Mouse (Mus musculus): ENCODE data around the gene Plcg1. TPM values are rescaled to one million over a fixed set of nuclear protein-coding genes. Genes with fewer than 3 reads are reported as not detected.

Plcg1 gene
- polyA plus RNA-seq, 1 experiment: 78.5 TPM

DNA sequence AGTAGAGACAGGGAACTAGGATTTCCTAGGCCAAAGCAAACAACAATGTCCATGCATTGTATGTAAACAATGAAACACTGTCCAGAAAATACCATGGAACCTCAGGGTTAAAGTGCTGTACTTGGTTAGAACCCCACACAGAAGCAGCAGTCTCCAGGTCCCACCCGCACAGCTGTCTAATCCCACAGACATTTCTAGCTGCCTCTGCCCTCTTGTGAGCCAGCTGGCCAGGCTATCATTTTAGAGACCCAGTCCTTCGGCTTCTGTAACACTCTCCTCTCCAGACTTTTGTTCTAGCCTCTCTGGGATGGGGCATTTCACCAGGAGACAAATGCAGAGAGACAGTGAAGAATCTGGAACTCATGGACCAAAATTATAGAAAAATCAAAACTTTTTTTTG lies 46.9 kb downstream of the Plcg1 start:
- Histone ChIP-seq H3K4me1 (ENCODE audit: control insufficient read depth, insufficient read depth, low read length) (no peaks in the 10 kb centered on the region; the same call in 1 of the 2 replicates), H3K27ac (ENCODE audit: insufficient read depth, low read length) (no peak overlapping the region), H3K4me3 (ENCODE audit: insufficient read depth, low read length) (no peak overlapping the region)
- TF ChIP-seq CTCF (IDR thresholded peaks at IDR 0.05; ENCODE audit: extremely low read depth, insufficient read depth, low read length): no peak

DNA sequence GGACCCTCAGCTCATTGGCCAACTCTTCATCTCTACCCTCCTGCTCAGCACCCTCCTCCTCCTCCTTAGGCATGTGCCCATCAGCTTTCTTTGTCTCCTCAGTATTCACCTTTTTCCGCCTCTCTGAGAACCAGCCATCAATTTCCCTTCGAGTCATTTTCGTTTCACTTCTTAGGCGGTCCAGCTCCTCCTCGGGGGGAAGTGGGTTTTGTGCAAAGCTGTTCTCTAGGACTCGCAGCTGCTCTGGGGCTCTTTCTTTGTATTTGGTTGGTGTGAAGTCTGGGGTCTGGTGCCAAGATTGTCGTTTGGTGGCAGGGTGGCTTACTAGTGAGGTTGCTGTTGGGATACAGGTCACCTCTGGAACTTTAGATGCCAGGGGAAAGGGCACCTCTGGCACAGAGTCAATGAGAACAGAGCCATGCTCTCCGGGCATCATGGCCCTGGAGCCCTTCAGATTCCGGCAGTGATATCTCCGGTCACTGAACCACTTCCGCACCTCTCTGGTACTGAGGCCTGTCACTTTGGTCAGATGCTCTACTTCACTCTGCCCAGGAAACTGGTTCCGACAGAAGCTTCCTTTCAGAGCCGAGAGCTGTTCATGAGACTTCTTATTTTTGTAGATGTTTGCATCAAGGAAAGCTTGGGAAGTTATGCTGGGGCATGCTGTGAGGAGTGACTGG lies 49.2 kb downstream of the Plcg1 start:
- Histone ChIP-seq H3K27ac (ENCODE audit: insufficient read depth, low read length) (no peak overlapping the region), H3K4me1 (ENCODE audit: control insufficient read depth, insufficient read depth, low read length) (no peaks in the 10 kb centered on the region; the same call in 1 of the 2 replicates), H3K4me3 (ENCODE audit: insufficient read depth, low read length) (no peak overlapping the region)
- TF ChIP-seq POLR2A (IDR thresholded peaks at IDR 0.05; ENCODE audit: extremely low read depth, insufficient read depth, low read length): no peak
- TF ChIP-seq CTCF (IDR thresholded peaks at IDR 0.05; ENCODE audit: extremely low read depth, insufficient read depth, low read length): no peak

DNA sequence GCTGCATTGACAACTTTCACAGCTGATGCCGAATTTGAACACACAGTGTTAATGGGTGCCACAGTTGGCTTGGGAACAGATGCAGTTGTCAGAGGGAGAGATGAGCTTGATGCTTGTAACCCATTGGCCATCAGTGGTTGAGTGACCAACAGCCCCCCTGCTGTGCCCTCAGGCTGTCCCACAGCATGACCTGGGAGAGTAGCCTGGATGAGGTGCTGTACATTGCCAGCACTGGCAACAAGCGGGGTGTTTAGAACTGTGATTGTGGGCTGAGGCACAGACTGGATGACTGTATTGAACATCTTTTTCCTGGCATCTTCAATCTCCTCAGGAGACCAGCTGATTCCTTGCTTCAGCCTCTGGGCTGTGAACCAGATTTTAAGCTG lies 49.7 kb downstream of the Plcg1 start:
- no peak overlapping the region for H3K4me3 ChIP-seq (ENCODE audit: insufficient read depth, low read length)
- TF ChIP-seq POLR2A (IDR thresholded peaks at IDR 0.05; ENCODE audit: extremely low read depth, insufficient read depth, low read length) (no peak), CTCF (IDR thresholded peaks at IDR 0.05; ENCODE audit: extremely low read depth, insufficient read depth, low read length) (no peak)
- peaks cover 3% of the 10 kb centered on the region; the same call in 1 of the 2 replicates for H3K4me1 ChIP-seq (ENCODE audit: control insufficient read depth, insufficient read depth, low read length)
- no peak overlapping the region for H3K27ac ChIP-seq (ENCODE audit: insufficient read depth, low read length)

DNA sequence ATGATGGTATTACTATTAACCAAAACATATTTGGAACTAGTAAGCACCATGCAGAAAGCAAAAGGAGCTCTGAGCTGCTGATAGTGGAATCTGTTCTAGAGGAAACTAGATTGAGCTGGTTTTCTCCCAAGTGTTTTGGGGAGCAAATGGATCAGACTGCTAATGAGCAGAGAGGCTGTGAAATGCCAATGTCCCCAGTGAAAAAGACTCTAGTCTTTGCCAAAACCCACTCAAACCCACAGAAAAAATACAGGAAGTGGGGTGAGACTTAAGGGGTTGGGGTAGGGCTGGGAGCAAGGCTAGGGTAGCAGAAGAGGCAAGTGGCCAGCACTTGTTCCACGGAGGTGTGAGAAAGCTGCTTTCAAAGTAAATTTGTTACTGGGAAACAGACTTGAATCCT lies 55.2 kb downstream of the Plcg1 start:
- H3K4me1 ChIP-seq (ENCODE audit: control insufficient read depth, insufficient read depth, low read length): peaks cover 10% of the 10 kb centered on the region; the same call in 1 of the 2 replicates
- TF ChIP-seq CTCF (IDR thresholded peaks at IDR 0.05; ENCODE audit: extremely low read depth, insufficient read depth, low read length) (no peak), POLR2A (IDR thresholded peaks at IDR 0.05; ENCODE audit: extremely low read depth, insufficient read depth, low read length) (no peak)
- peak overlapping the region; percentile 91; the same call in 1 of the 2 replicates for H3K27ac ChIP-seq (ENCODE audit: insufficient read depth, low read length)
- no peak overlapping the region for H3K4me3 ChIP-seq (ENCODE audit: insufficient read depth, low read length)

DNA sequence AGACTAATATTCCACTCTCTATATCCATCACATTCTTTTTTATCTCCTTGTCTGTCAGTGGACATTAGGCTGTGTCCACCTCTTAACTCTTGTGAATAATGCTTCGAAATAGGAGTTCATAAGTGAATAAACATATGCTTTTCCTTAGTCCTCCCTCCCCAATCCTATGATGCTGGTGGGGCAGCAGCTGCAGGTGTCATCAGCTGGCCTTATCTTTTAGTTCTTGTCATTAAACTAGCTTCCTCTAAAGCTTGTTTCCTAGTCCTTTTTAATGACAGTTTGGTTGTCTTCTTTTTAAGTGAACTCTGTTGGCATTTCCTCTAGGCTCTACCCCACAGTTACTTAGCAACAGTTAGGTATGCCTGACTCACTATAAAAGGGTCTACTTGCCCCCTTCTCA lies 57.9 kb downstream of the Plcg1 start:
- Histone ChIP-seq H3K27ac (ENCODE audit: insufficient read depth, low read length) (no peak overlapping the region), H3K4me3 (ENCODE audit: insufficient read depth, low read length) (no peak overlapping the region), H3K4me1 (ENCODE audit: control insufficient read depth, insufficient read depth, low read length) (peaks cover 10% of the 10 kb centered on the region; the same call in 1 of the 2 replicates)
- TF ChIP-seq CTCF (IDR thresholded peaks at IDR 0.05; ENCODE audit: extremely low read depth, insufficient read depth, low read length): no peak
- TF ChIP-seq POLR2A (IDR thresholded peaks at IDR 0.05; ENCODE audit: extremely low read depth, insufficient read depth, low read length): no peak

DNA sequence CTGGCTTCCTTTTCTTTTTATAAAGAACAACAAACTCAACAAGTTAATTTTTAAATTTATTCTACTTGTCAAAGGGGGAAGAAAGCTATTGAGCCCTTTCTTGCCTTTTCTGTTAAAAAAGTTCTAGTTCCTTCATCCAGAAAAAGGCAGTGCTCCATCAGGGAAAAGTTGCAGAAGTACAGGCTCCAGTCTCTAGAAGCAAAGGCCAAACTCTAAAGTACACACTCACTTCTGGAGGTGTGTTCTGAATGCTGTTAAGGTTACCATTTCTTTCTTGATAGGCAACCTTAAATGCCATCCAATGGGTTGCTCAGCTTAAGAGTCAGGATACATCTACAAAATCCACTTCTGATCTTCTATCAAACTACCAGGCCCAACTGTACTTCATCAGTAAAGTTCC lies 58.6 kb downstream of the Plcg1 start:
- TF ChIP-seq CTCF (IDR thresholded peaks at IDR 0.05; ENCODE audit: extremely low read depth, insufficient read depth, low read length): no peak
- no peak for TF ChIP-seq POLR2A (IDR thresholded peaks at IDR 0.05; ENCODE audit: extremely low read depth, insufficient read depth, low read length)
- H3K27ac ChIP-seq (ENCODE audit: insufficient read depth, low read length): no peak overlapping the region
- H3K4me1 ChIP-seq (ENCODE audit: control insufficient read depth, insufficient read depth, low read length): peaks cover 10% of the 10 kb centered on the region; the same call in 1 of the 2 replicates
- H3K4me3 ChIP-seq (ENCODE audit: insufficient read depth, low read length): no peak overlapping the region

DNA sequence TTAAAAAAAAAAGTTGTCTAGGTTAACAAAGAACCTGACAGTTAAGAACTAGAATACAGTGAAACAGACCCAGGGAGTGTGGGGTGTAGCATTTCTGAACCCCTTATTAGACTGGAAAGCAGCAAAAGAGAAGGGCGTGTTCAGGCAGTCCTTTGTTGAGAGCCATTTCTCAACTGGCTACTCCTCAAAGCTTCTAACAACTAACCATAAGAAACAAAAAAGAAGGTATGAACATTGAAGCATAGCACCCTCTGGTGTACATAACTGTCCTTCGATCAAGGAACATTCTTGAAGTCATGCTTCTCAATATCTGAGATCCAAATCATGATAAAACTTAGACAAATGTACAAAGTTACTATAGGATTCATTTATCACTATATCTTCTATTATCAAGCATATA lies 62.0 kb downstream of the Plcg1 start:
- no peak overlapping the region for H3K27ac ChIP-seq (ENCODE audit: insufficient read depth, low read length)
- H3K4me1 ChIP-seq (ENCODE audit: control insufficient read depth, insufficient read depth, low read length): peaks cover 3% of the 10 kb centered on the region; the same call in 1 of the 2 replicates
- TF ChIP-seq CTCF (IDR thresholded peaks at IDR 0.05; ENCODE audit: extremely low read depth, insufficient read depth, low read length) (no peak), POLR2A (IDR thresholded peaks at IDR 0.05; ENCODE audit: extremely low read depth, insufficient read depth, low read length) (no peak)
- H3K4me3 ChIP-seq (ENCODE audit: insufficient read depth, low read length): no peak overlapping the region

DNA sequence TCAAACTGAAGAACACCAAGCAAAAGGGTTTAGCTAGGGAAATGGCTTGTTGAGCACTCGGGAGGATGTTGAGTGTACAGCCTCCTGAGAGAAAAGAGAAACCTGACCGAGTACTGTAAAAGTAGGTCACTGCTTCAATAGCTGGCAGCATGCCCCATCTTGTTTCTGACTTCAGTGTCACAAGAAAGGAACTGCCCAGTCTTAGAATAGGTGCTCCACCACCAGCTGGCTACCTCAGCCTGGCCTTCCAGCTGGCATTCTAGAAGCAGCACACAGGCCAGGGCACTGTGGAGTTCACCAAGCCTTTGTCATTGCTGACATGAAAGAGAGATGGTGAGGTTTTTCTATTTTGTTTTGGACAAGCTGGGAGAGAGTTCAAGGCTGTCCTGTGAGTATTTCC lies 65.9 kb downstream of the Plcg1 start:
- Histone ChIP-seq H3K27ac (ENCODE audit: insufficient read depth, low read length) (peak overlapping the region; percentile 27), H3K4me1 (ENCODE audit: control insufficient read depth, insufficient read depth, low read length) (peaks cover 3% of the 10 kb centered on the region; the same call in 1 of the 2 replicates), H3K4me3 (ENCODE audit: insufficient read depth, low read length) (no peak overlapping the region)
- no peak for TF ChIP-seq POLR2A (IDR thresholded peaks at IDR 0.05; ENCODE audit: extremely low read depth, insufficient read depth, low read length)
- TF ChIP-seq CTCF (IDR thresholded peaks at IDR 0.05; ENCODE audit: extremely low read depth, insufficient read depth, low read length): no peak

DNA sequence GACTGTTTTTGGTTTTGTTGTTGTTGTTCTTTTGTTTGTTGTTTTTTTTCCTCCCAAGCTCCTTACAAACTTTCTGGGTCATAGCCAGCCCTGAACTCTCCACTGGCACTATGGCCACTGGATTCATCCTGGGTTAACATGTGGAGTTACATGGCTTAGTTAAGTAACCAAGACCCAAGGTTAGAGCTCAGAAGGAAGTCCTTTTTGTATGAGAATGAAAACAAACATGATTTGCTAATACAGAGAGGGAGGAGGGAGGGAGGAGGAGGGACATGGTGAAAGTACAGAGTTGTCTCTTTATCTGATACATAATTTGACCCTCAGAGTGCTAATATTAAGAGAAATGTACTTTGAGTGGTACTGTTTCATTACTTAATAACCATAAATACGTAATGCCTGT lies 67.1 kb downstream of the Plcg1 start:
- H3K4me1 ChIP-seq (ENCODE audit: control insufficient read depth, insufficient read depth, low read length): peaks cover 3% of the 10 kb centered on the region; the same call in 1 of the 2 replicates
- TF ChIP-seq CTCF (IDR thresholded peaks at IDR 0.05; ENCODE audit: extremely low read depth, insufficient read depth, low read length) (no peak), POLR2A (IDR thresholded peaks at IDR 0.05; ENCODE audit: extremely low read depth, insufficient read depth, low read length) (no peak)
- no peak overlapping the region for H3K4me3 ChIP-seq (ENCODE audit: insufficient read depth, low read length)
- peak overlapping the region; percentile 71; the same call in 1 of the 2 replicates for H3K27ac ChIP-seq (ENCODE audit: insufficient read depth, low read length)

DNA sequence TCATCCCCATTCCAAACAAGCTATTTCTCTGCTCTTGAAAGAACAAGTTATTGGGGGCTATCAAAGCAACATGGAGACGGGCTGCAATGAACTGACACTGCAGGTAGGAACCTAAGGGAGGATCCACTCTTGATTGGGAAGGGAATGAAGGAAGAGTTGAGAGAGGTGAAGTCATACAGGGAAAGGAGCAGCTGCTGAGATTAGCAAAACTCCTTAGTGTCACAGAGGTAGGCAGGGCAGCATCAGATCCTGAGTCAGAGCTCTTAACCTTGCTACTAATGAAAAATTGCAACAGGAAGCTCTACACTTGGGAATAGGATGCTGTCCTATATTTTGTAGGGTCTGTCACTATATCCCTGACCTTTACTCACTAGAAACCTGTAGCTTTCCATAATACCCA lies 69.9 kb downstream of the Plcg1 start:
- TF ChIP-seq POLR2A (IDR thresholded peaks at IDR 0.05; ENCODE audit: extremely low read depth, insufficient read depth, low read length): no peak
- TF ChIP-seq CTCF (IDR thresholded peaks at IDR 0.05; ENCODE audit: extremely low read depth, insufficient read depth, low read length): no peak
- H3K27ac ChIP-seq (ENCODE audit: insufficient read depth, low read length): no peak overlapping the region
- peaks cover 4% of the 10 kb centered on the region; the same call in 1 of the 2 replicates for H3K4me1 ChIP-seq (ENCODE audit: control insufficient read depth, insufficient read depth, low read length)
- H3K4me3 ChIP-seq (ENCODE audit: insufficient read depth, low read length): no peak overlapping the region

Data from cortical plate, adult 2 months (tissue).